Mouse (Mus musculus): ENCODE results near the gene Cux1.

DNA sequence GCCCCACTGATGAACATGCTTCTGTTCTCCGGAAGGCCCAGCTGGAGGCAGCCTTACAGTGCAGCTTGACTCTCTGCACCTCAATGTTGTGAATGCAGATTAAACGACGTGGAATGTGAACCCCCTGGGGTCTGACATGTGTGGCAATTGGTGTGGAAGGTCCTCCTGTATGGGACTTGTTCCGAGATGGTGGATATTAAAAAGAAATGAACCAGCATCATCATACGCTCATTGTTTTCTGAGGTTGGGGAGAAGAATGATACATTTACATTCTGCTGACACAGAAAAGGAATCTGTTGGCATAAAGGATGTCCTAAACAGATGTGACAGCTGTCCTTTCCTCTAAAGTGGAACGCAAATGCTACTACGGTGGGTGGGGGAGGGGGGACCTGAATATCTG, 203.9 kb downstream of the Cux1 start:
- TF ChIP-seq CTCF (IDR thresholded peaks at IDR 0.05; ENCODE audit: insufficient read depth, low read length), result no peak
- TF ChIP-seq POLR2A (IDR thresholded peaks at IDR 0.05; ENCODE audit: borderline replicate concordance, extremely low read depth, low read depth, low read length), result no peak
